Comparison of ENCODE assay signal across 13 mouse cellular contexts in the genomic region with DNA sequence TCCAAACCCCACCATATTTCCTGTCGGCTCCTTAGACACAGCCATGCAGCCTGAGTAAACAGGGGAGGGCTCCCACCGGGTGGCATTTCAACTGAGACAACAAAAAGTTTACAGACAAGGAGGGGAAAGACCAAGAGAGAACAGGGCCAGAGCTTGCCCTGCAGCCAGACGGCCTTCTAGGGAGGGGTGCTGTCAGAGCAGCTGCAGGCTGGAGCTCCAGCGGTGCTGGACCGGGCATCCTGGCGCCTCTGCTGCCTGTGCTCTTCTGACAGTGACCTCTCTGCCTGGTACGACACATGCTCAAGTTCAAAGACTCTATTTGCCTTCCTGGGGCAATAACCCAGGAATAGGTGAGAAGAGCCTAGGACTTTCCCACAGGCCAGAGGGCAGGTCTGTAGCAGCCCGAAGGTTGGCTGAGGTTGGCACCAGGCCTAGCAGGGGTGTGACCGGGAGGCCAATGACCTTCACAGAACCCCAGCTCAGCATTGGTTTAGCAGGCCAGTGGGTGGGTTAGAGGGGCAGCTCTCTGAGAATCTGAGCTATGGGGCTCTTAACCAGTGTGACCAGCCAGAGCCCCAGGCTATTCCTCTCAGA. TPM values are rescaled to one million over a fixed set of nuclear protein-coding genes. Genes with fewer than 3 reads are reported as not detected.
A peak's percentile ranks its signal among the peaks of the same experiment; 100 is the strongest.
DNase-seq lines count a peak whose midpoint lies in the region; ATAC-seq lines count a peak whose summit lies in the region.
"Had no signal": no experiment of that assay in that cellular context is flagged by ENCODE, and none has a peak within 500 bp of the region (broad histone marks: within the 10 kb centered on the region; RNA-seq: fewer than 3 reads in every experiment).

No protein-coding gene starts in this region.

- peak; percentile 19 for DNase-seq in lung, postnatal 36 days
- DNase-seq in lung, postnatal 10 days: no peak
- DNase-seq in adrenal gland, postnatal 36 days: peak; percentile 74 to 76
- DNase-seq in limb, embryonic 10.5 days (ENCODE audit: low spot score): no peak
- DNase-seq in retina, embryonic 14.5 days (ENCODE audit: low spot score): no peak
- DNase-seq in thymus, postnatal 4 days: no peak
- DNase-seq: cerebellum, adult 9-11 months; lung, adult 2 months had no signal

- no peaks in the 10 kb centered on the region for H3K36me3 ChIP-seq in limb, embryonic 10.5 days
- no peaks in the 10 kb centered on the region for H3K36me3 ChIP-seq in midbrain, embryonic 13.5 days
- H3K36me3 ChIP-seq: embryonic facial prominence, embryonic 13.5 days had no signal

- H3K27me3 ChIP-seq in limb, embryonic 10.5 days (ENCODE audit: low read depth, poor library complexity, severe bottlenecking): no peaks in the 10 kb centered on the region
- no peaks in the 10 kb centered on the region for H3K27me3 ChIP-seq in midbrain, embryonic 13.5 days
- H3K27me3 ChIP-seq: CH12.LX; embryonic facial prominence, embryonic 13.5 days; forebrain, embryonic 13.5 days had no signal

- H3K9me3 ChIP-seq in limb, embryonic 10.5 days (replicated peaks): no peaks in the 10 kb centered on the region
- H3K9me3 ChIP-seq in midbrain, embryonic 13.5 days: no peaks in the 10 kb centered on the region
- H3K9me3 ChIP-seq: forebrain, embryonic 13.5 days had no signal

- H3K4me1 ChIP-seq in limb, embryonic 10.5 days: peaks cover 8% of the 10 kb centered on the region
- H3K4me1 ChIP-seq in midbrain, embryonic 13.5 days (replicated peaks): peaks cover 10% of the 10 kb centered on the region

- ATAC-seq in midbrain, embryonic 13.5 days: no peak
- ATAC-seq: forebrain, embryonic 13.5 days; hindbrain, postnatal 0 days had no signal

- 77% methylated on average over 9 of the region's 9 CpGs for WGBS in limb, embryonic 10.5 days
- 79% methylated on average over 9 of the region's 9 CpGs for WGBS in midbrain, embryonic 13.5 days

- 0 out of 2 replicates have a peak overlapping the region, but pooled peaks have one; percentile 33 for H3K27ac ChIP-seq in limb, embryonic 10.5 days
- no peak overlapping the region for H3K27ac ChIP-seq in midbrain, embryonic 13.5 days
- H3K27ac ChIP-seq: embryonic facial prominence, embryonic 13.5 days; forebrain, embryonic 13.5 days; hindbrain, postnatal 0 days had no signal

- no peak overlapping the region for H3K4me2 ChIP-seq in midbrain, embryonic 13.5 days (replicated peaks)
- H3K4me2 ChIP-seq: embryonic facial prominence, embryonic 13.5 days; forebrain, embryonic 13.5 days had no signal

- H3K4me3 ChIP-seq in limb, embryonic 10.5 days: no peak overlapping the region
- H3K4me3 ChIP-seq in midbrain, embryonic 13.5 days (replicated peaks): no peak overlapping the region
- H3K4me3 ChIP-seq: embryonic facial prominence, embryonic 13.5 days; forebrain, embryonic 13.5 days had no signal

- no peak overlapping the region for H3K9ac ChIP-seq in midbrain, embryonic 13.5 days (replicated peaks)
- H3K9ac ChIP-seq: embryonic facial prominence, embryonic 13.5 days; forebrain, embryonic 13.5 days had no signal

RNA-seq across cellular contexts. Expression of a gene that starts 5.4 kb away (rescaled TPM):
- total RNA-seq in adrenal gland, postnatal 36 days (2021): 10 to 100 TPM; 37.4 to 38.3 TPM
- 28.2 and 32.0 TPM in 2 replicates for polyA plus RNA-seq in limb, embryonic 10.5 days (2016; fragmentation: Nextera tagmentation; extraction: Ambion mirVana)
- 22.7 and 23.0 TPM in 2 replicates for polyA plus RNA-seq in midbrain, embryonic 13.5 days (2015; fragmentation: Nextera tagmentation; extraction: Ambion mirVana)

Comparison
In these comparisons a context has a peak if more than half of its experiments do, and no peak if none do; other contexts are left out.
1. DNase-seq: peak in lung, postnatal 36 days (single experiment) and adrenal gland, postnatal 36 days (2 of 2); none in lung, postnatal 10 days (single experiment), limb, embryonic 10.5 days (single experiment), retina, embryonic 14.5 days (single experiment) and thymus, postnatal 4 days (single experiment).